Comparison of ENCODE assay signal across 19 mouse cellular contexts in the genomic region with DNA sequence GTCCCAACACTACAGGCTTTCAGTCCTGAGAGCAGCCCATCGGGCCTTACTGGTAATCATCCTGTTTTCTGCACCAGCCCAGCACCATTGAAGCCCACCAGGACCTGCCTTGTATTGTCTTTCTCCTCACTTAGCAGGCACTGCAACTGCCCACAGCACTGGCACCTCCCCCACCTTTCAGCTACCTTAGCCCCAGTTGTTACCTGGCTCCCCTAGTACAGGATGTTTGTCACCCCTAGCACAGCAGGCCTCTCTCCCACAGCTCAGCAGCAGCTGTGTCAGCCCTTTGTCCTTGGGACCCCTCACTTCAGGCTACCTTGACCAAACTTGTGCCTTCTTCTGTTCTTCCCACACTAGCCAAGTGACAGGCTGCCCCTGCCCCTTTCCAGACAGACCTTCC. TPM values are rescaled to one million over a fixed set of nuclear protein-coding genes. Genes with fewer than 3 reads are reported as not detected.
DNase-seq lines count a peak whose midpoint lies in the region; ATAC-seq and TF ChIP-seq lines count a peak whose summit lies in the region.
"Had no signal": no experiment of that assay in that cellular context is flagged by ENCODE, and none has a peak within 500 bp of the region (broad histone marks: within the 10 kb centered on the region; RNA-seq: fewer than 3 reads in every experiment).

No protein-coding gene starts in this region.

- H3K27me3 ChIP-seq in heart, embryonic 10.5 days (ENCODE audit: insufficient read depth, poor library complexity, severe bottlenecking), result peaks cover 6% of the 10 kb centered on the region; the same call in 1 of the 2 replicates
- no peaks in the 10 kb centered on the region for H3K27me3 ChIP-seq in stomach, embryonic 15.5 days (replicated peaks)
- no peaks in the 10 kb centered on the region for H3K27me3 ChIP-seq in stomach, postnatal 0 days (ENCODE audit: control insufficient read depth, insufficient read depth, low read length)
- H3K27me3 ChIP-seq: embryonic facial prominence, embryonic 12.5 days; forebrain, embryonic 13.5 days; forebrain, embryonic 15.5 days had no signal

- peak; percentile 39 for DNase-seq in heart, embryonic 10.5 days (ENCODE audit: low spot score)
- DNase-seq in heart, adult 8-10 months (ENCODE audit: low spot score), result no peak
- DNase-seq in stomach, postnatal 0 days (ENCODE audit: low spot score), result no peak
- DNase-seq in adrenal gland, postnatal 25 days, result no peak
- DNase-seq: adrenal gland, adult 2 months; adrenal gland, postnatal 10 days; adrenal gland, postnatal 36 days; cerebellum, adult 11-12 months; cerebellum, adult 2 months; cerebellum, adult 9-10 months; cerebellum, postnatal 10 days; cerebellum, postnatal 25 days; forebrain, postnatal 0 days had no signal

- H3K4me1 ChIP-seq in heart, embryonic 10.5 days, result no peaks in the 10 kb centered on the region
- H3K4me1 ChIP-seq in stomach, embryonic 15.5 days, result no peaks in the 10 kb centered on the region
- no peaks in the 10 kb centered on the region for H3K4me1 ChIP-seq in stomach, postnatal 0 days (replicated peaks; ENCODE audit: control insufficient read depth, insufficient read depth)
- H3K4me1 ChIP-seq: embryonic facial prominence, embryonic 10.5 days; embryonic facial prominence, embryonic 12.5 days; forebrain, embryonic 13.5 days; forebrain, embryonic 15.5 days had no signal

- no peak overlapping the region for H3K27ac ChIP-seq in heart, embryonic 10.5 days
- H3K27ac ChIP-seq in stomach, embryonic 15.5 days, result peak overlapping the region; percentile 11; the same call in 1 of the 2 replicates
- no peak overlapping the region for H3K27ac ChIP-seq in stomach, postnatal 0 days (replicated peaks)
- H3K27ac ChIP-seq: embryonic facial prominence, embryonic 10.5 days; embryonic facial prominence, embryonic 12.5 days; forebrain, embryonic 13.5 days; forebrain, embryonic 15.5 days had no signal

- no peaks in the 10 kb centered on the region for H3K9me3 ChIP-seq in heart, embryonic 10.5 days
- H3K9me3 ChIP-seq in stomach, embryonic 15.5 days, result no peaks in the 10 kb centered on the region
- H3K9me3 ChIP-seq in stomach, postnatal 0 days (ENCODE audit: control insufficient read depth, low read length), result no peaks in the 10 kb centered on the region
- H3K9me3 ChIP-seq: embryonic facial prominence, embryonic 10.5 days; embryonic facial prominence, embryonic 12.5 days; forebrain, embryonic 13.5 days; forebrain, embryonic 15.5 days had no signal

- TF ChIP-seq CTCF in stomach, postnatal 0 days (IDR thresholded peaks at IDR 0.05; ENCODE audit: low read depth), result no peak

- ATAC-seq in stomach, embryonic 15.5 days (ENCODE audit: insufficient read depth, low FRiP score, low read depth), result peak; percentile 75; the same call in 1 of the 2 replicates
- ATAC-seq in stomach, postnatal 0 days (ENCODE audit: low FRiP score, low TSS enrichment), result no peak
- ATAC-seq: forebrain, embryonic 13.5 days; forebrain, embryonic 15.5 days; forebrain, postnatal 0 days had no signal

- H3K36me3 ChIP-seq in heart, embryonic 10.5 days, result no peaks in the 10 kb centered on the region
- H3K36me3 ChIP-seq in stomach, embryonic 15.5 days, result no peaks in the 10 kb centered on the region
- H3K36me3 ChIP-seq in stomach, postnatal 0 days (ENCODE audit: control insufficient read depth, insufficient read depth, low read length), result no peaks in the 10 kb centered on the region
- H3K36me3 ChIP-seq: embryonic facial prominence, embryonic 10.5 days; embryonic facial prominence, embryonic 12.5 days; forebrain, embryonic 15.5 days had no signal

- H3K9ac ChIP-seq in stomach, embryonic 15.5 days, result no peak overlapping the region
- H3K9ac ChIP-seq in stomach, postnatal 0 days (ENCODE audit: low read length), result no peak overlapping the region
- H3K9ac ChIP-seq: embryonic facial prominence, embryonic 12.5 days; forebrain, embryonic 13.5 days; forebrain, embryonic 15.5 days; forebrain, postnatal 0 days had no signal

- H3K4me2 ChIP-seq in stomach, embryonic 15.5 days, result no peak overlapping the region
- H3K4me2 ChIP-seq in stomach, postnatal 0 days (replicated peaks; ENCODE audit: low read depth), result no peak overlapping the region
- H3K4me2 ChIP-seq: embryonic facial prominence, embryonic 12.5 days; forebrain, embryonic 13.5 days; forebrain, embryonic 15.5 days had no signal

- no peak overlapping the region for H3K4me3 ChIP-seq in heart, embryonic 10.5 days
- no peak overlapping the region for H3K4me3 ChIP-seq in stomach, embryonic 15.5 days (replicated peaks)
- no peak overlapping the region for H3K4me3 ChIP-seq in stomach, postnatal 0 days (ENCODE audit: low read depth, low read length)
- H3K4me3 ChIP-seq: embryonic facial prominence, embryonic 10.5 days; embryonic facial prominence, embryonic 12.5 days; forebrain, embryonic 13.5 days; forebrain, embryonic 15.5 days had no signal

- WGBS in heart, embryonic 10.5 days, result 29% methylated on average over 1 of the region's 1 CpGs
- 50% methylated on average over 1 of the region's 1 CpGs for WGBS in stomach, embryonic 15.5 days
- WGBS in stomach, postnatal 0 days, result 57% methylated on average over 1 of the region's 1 CpGs

- no peak for TF ChIP-seq EP300 in stomach, postnatal 0 days (optimal IDR thresholded peaks at IDR 0.05)

RNA-seq across cellular contexts. Expression of a gene that starts 53.6 kb away (rescaled TPM):
- polyA plus RNA-seq in heart, embryonic 10.5 days (2016; fragmentation: Nextera tagmentation; extraction: Ambion mirVana), result 0.06 and 1.3 TPM in 2 replicates
- 1 to 10 TPM; 1.8 to 5.5 (median 4.3) TPM for total RNA-seq in heart, adult 8-10 months (2022)
- 15.3 and 19.8 TPM in 2 replicates for polyA plus RNA-seq in stomach, embryonic 15.5 days (2015; fragmentation: Nextera tagmentation; extraction: Ambion mirVana)
- polyA plus RNA-seq in stomach, postnatal 0 days (2015; fragmentation: Nextera tagmentation; extraction: Ambion mirVana), result 5.0 and 5.5 TPM in 2 replicates
- 2.2 and 2.9 TPM in 2 replicates for total RNA-seq in adrenal gland, postnatal 25 days (2021)
- total RNA-seq: MEL had no signal
